Mouse (Mus musculus): ENCODE data around the gene Ugt1a6b.

Ugt1a6b gene

GRCm38 (mm10) chr1:88247660-88248059, 144.6 kb downstream of the Ugt1a6b start:
- ChIA-PET POLR2A (interaction anchor here in 2 of 4 experiments (0.8 to 13.5 kb wide), 8 partner anchors 9 to 30 kb away, joined by 3 to 143 read pairs (median 4); no protein-coding TSS in a partner anchor), CTCF (interaction anchor here in 1 of 4 experiments (1.6 kb wide), 1 partner anchor 37 kb away, joined by 3 read pairs; no protein-coding TSS in a partner anchor)

- CTCF ChIA-PET = interaction anchor here in 2 of 4 experiments (1.2 to 1.9 kb wide), 3 partner anchors 36 to 42 kb away, joined by 3 to 6 read pairs (median 3); no protein-coding TSS in a partner anchor
Measured at GRCm38 (mm10) chr1:88248658-88249057, 145.6 kb downstream of the Ugt1a6b start.

GRCm38 (mm10) chr1:88249596-88249995, 146.5 kb downstream of the Ugt1a6b start:
- ChIA-PET POLR2A (interaction anchor here in 2 of 4 experiments (1.1 to 13.5 kb wide), 4 partner anchors 7 to 23 kb away, joined by 4 to 143 read pairs (median 4); no protein-coding TSS in a partner anchor), CTCF (interaction anchor here in 1 of 4 experiments (1.9 kb wide), 1 partner anchor 41 kb away, joined by 6 read pairs; no protein-coding TSS in a partner anchor)

More at GRCm38 (mm10) chr1:88248658-88249057, 145.6 kb downstream of the Ugt1a6b start:
- POLR2A ChIA-PET = interaction anchor here in 3 of 4 experiments (0.5 to 13.5 kb wide), 11 partner anchors 8 to 29 kb away, joined by 3 to 143 read pairs (median 4); no protein-coding TSS in a partner anchor

GRCm38 (mm10) chr1:88250023-88250422, 147.0 kb downstream of the Ugt1a6b start:
- ChIA-PET POLR2A (interaction anchor here in 1 of 4 experiments (1.3 to 13.5 kb wide), 3 partner anchors 15 to 23 kb away, joined by 4 to 143 read pairs (median 5); no protein-coding TSS in a partner anchor), CTCF (interaction anchor here in 2 of 4 experiments (0.6 to 1.9 kb wide), 3 partner anchors 9 to 40 kb away, joined by 6 to 21 read pairs (median 8); no protein-coding TSS in a partner anchor)

GRCm38 (mm10) chr1:88253106-88253505, 150.1 kb downstream of the Ugt1a6b start:
- ChIA-PET POLR2A (interaction anchor here in 2 of 4 experiments (0.6 to 15.1 kb wide), 10 partner anchors 9 to 34 kb away, joined by 3 to 143 read pairs (median 4); partner anchors contain the start of genes Hjurp (in 1 of the 2) and Trpm8 (in 1 of the 2)), CTCF (interaction anchor here (0.8 to 2.2 kb wide), 7 partner anchors 24 to 48 kb away, joined by 3 to 7 read pairs (median 4); partner anchors contain the start of genes Trpm8 (in 2 of the 4) and Hjurp (in 1 of the 4))

GRCm38 (mm10) chr1:88253540-88253939, 150.5 kb downstream of the Ugt1a6b start:
- CTCF ChIA-PET = interaction anchor here (0.5 to 2.2 kb wide), 7 partner anchors 24 to 48 kb away, joined by 3 to 7 read pairs (median 4); partner anchors contain the start of genes Trpm8 (in 2 of the 4) and Hjurp (in 1 of the 4)
- POLR2A ChIA-PET = interaction anchor here in 2 of 4 experiments (0.8 to 15.1 kb wide), 11 partner anchors 8 to 34 kb away, joined by 3 to 143 read pairs (median 3); partner anchors contain the start of genes Hjurp (in 1 of the 2) and Trpm8 (in 1 of the 2)

GRCm38 (mm10) chr1:88254793-88255465, 151.9 kb downstream of the Ugt1a6b start:
- POLR2A ChIA-PET = interaction anchor here in 2 of 4 experiments (0.9 to 15.1 kb wide), 7 partner anchors 10 to 20 kb away, joined by 3 to 203 read pairs (median 4); partner anchors contain the start of genes Hjurp (in 2 of the 2) and Trpm8 (in 2 of the 2)
- CTCF ChIA-PET = interaction anchor here in 2 of 4 experiments (0.6 to 1.0 kb wide), 2 partner anchors 35 kb away, joined by 3 to 5 read pairs; no protein-coding TSS in a partner anchor

- CTCF ChIA-PET = interaction anchor here in 3 of 4 experiments (0.6 to 3.1 kb wide), 5 partner anchors 30 to 35 kb away, joined by 3 to 17 read pairs (median 5); no protein-coding TSS in a partner anchor
- POLR2A ChIA-PET = interaction anchor here in 2 of 4 experiments (0.9 to 15.1 kb wide), 4 partner anchors 10 to 19 kb away, joined by 3 to 203 read pairs (median 131); partner anchors contain the start of genes Hjurp (in 2 of the 2) and Trpm8 (in 2 of the 2)
Measured at GRCm38 (mm10) chr1:88255466-88255857, 152.4 kb downstream of the Ugt1a6b start.

- POLR2A ChIA-PET = interaction anchor here (0.5 to 15.1 kb wide), 20 partner anchors 7 to 324 kb away, joined by 3 to 203 read pairs (median 4); partner anchors contain the start of genes Hjurp (in 2 of the 4) and Trpm8 (in 2 of the 4)
- CTCF ChIA-PET = interaction anchor here (0.6 to 3.1 kb wide), 9 partner anchors 9 to 35 kb away, joined by 3 to 17 read pairs (median 5); partner anchors contain the start of genes Hjurp (in 2 of the 4) and Trpm8 (in 2 of the 4)
Measured at GRCm38 (mm10) chr1:88255989-88256754, 153.1 kb downstream of the Ugt1a6b start.

GRCm38 (mm10) chr1:88256886-88257663, 154.0 kb downstream of the Ugt1a6b start:
- ChIA-PET CTCF (interaction anchor here (0.6 to 3.1 kb wide), 11 partner anchors 8 to 619 kb away, joined by 3 to 17 read pairs (median 5); partner anchors contain the start of genes Hjurp (in 3 of the 4) and Trpm8 (in 3 of the 4)), POLR2A (interaction anchor here (0.5 to 15.1 kb wide), 22 partner anchors 8 to 323 kb away, joined by 3 to 203 read pairs (median 4); partner anchors contain the start of genes Hjurp (in 2 of the 4) and Trpm8 (in 2 of the 4))

GRCm38 (mm10) chr1:88257681-88258080, 154.6 kb downstream of the Ugt1a6b start:
- POLR2A ChIA-PET = interaction anchor here (0.5 to 15.1 kb wide), 18 partner anchors 8 to 54 kb away, joined by 3 to 203 read pairs (median 4); partner anchors contain the start of genes Hjurp (in 2 of the 4) and Trpm8 (in 2 of the 4)
- CTCF ChIA-PET = interaction anchor here (0.6 to 3.1 kb wide), 10 partner anchors 20 to 620 kb away, joined by 3 to 17 read pairs (median 8); partner anchors contain the start of genes Hjurp (in 3 of the 4) and Trpm8 (in 3 of the 4)

- CTCF ChIA-PET = interaction anchor here in 3 of 4 experiments (0.6 to 3.1 kb wide), 8 partner anchors 19 to 208 kb away, joined by 3 to 17 read pairs (median 8); partner anchors contain the start of genes Hjurp (in 2 of the 3) and Trpm8 (in 2 of the 3)
Measured at GRCm38 (mm10) chr1:88258361-88258760, 155.3 kb downstream of the Ugt1a6b start.

GRCm38 (mm10) chr1:88258881-88259642, 156.0 kb downstream of the Ugt1a6b start:
- ChIA-PET POLR2A (interaction anchor here in 3 of 4 experiments (0.6 to 15.1 kb wide), 10 partner anchors 10 to 1028 kb away, joined by 3 to 203 read pairs (median 4); partner anchors contain the start of genes Hjurp (in 2 of the 3) and Trpm8 (in 2 of the 3)), CTCF (interaction anchor here in 2 of 4 experiments (0.7 to 1.9 kb wide), 4 partner anchors 9 to 31 kb away, joined by 3 to 21 read pairs (median 5); no protein-coding TSS in a partner anchor)

More at GRCm38 (mm10) chr1:88258361-88258760, 155.3 kb downstream of the Ugt1a6b start:
- POLR2A ChIA-PET = interaction anchor here in 3 of 4 experiments (0.5 to 15.1 kb wide), 11 partner anchors 7 to 63 kb away, joined by 3 to 203 read pairs (median 4); partner anchors contain the start of genes Hjurp (in 2 of the 3) and Trpm8 (in 2 of the 3)

- ChIA-PET POLR2A (interaction anchor here in 2 of 4 experiments (0.6 to 15.1 kb wide), 7 partner anchors 11 to 1028 kb away, joined by 3 to 203 read pairs (median 4); partner anchors contain the start of genes Hjurp (in 2 of the 2) and Trpm8 (in 2 of the 2)), CTCF (interaction anchor here in 2 of 4 experiments (0.7 to 1.9 kb wide), 4 partner anchors 9 to 30 kb away, joined by 3 to 21 read pairs (median 5); no protein-coding TSS in a partner anchor)
Measured at GRCm38 (mm10) chr1:88259643-88260024, 156.6 kb downstream of the Ugt1a6b start.

GRCm38 (mm10) chr1:88260114-88260513, 157.1 kb downstream of the Ugt1a6b start:
- CTCF ChIA-PET = interaction anchor here in 1 of 4 experiments (1.9 kb wide), 1 partner anchor 30 kb away, joined by 7 read pairs; no protein-coding TSS in a partner anchor
- POLR2A ChIA-PET = interaction anchor here in 2 of 4 experiments (1.0 to 15.1 kb wide), 5 partner anchors 11 to 40 kb away, joined by 3 to 203 read pairs (median 4); partner anchors contain the start of genes Hjurp (in 2 of the 2) and Trpm8 (in 2 of the 2)

All from embryonic stem cell, embryonic (primary cell).